Mouse (Mus musculus) T-helper 2 cell (primary cell): ENCODE data around the gene 4930447C04Rik.

Source experiments
- in situ Hi-C: fragments of 300-600 bp; cut with MboI, MseI; formaldehyde crosslinking; loops from one replicate; pipeline ENCODE4 v1.15.1; 2025; ENCODE audit warnings: high pct_unique_total_duplicates

Gene 4930447C04Rik

GRCm38 (mm10) chr12:72841500-72841899 lies 99.1 kb downstream of the 4930447C04Rik start:
- in situ Hi-C loops, result no loop called here

GRCm38 (mm10) chr12:72837302-72837701 lies 103.3 kb downstream of the 4930447C04Rik start:
- in situ Hi-C loops, result loop anchor here (5.0 kb wide), 1 partner anchor 135 kb away; no protein-coding TSS in a partner anchor

GRCm38 (mm10) chr12:72835518-72836015 lies 105.0 kb downstream of the 4930447C04Rik start:
- in situ Hi-C loops, result loop anchor here (5.0 kb wide), 1 partner anchor 137 kb away; no protein-coding TSS in a partner anchor

GRCm38 (mm10) chr12:72834773-72835517 lies 105.6 kb downstream of the 4930447C04Rik start:
- in situ Hi-C loops, result loop anchor here (5.0 kb wide), 1 partner anchor 137 kb away; no protein-coding TSS in a partner anchor

GRCm38 (mm10) chr12:72831711-72832432 lies 108.7 kb downstream of the 4930447C04Rik start:
- in situ Hi-C loops, result no loop called here
